In the genomic region with DNA sequence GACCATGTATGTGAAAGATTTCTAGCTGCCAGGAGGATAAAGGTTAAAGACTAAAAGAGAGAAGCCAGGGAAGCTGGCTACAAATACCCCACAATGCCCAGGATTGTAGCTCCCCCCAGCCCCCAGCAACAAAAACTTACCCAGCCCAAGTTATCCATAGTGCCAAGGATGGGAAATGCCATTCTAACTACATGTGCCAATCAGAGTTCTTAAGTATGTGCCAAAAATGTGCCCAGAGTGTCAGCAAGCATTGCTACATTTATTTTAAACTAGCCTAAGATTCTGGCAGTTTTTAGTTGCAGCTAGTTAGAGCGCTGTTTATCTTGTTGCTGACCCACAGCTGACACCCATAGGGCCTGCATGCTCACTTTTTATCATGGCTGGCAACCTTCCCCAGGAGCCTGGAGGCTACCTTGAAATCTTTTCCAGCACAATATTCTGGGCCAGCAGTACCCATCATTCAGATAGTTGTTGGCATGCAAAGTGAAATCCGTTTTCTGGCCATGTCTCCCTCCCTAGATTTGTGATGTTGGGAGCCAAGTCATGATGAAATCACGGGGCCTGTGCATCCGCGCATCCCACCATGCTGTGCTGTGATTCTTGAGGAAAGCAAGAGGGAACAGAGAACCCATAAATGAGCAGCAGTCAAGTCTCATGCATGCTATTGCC, we compare ENCODE assay signal across 16 mouse cellular contexts. TPM values are rescaled to one million over a fixed set of nuclear protein-coding genes. Genes with fewer than 3 reads are reported as not detected.
DNase-seq lines count a peak whose midpoint lies in the region; ATAC-seq lines count a peak whose summit lies in the region.
"Had no signal": no experiment of that assay in that cellular context is flagged by ENCODE, and none has a peak within 500 bp of the region (broad histone marks: within the 10 kb centered on the region; RNA-seq: fewer than 3 reads in every experiment).

No protein-coding gene starts in this region.

- DNase-seq in embryonic facial prominence, embryonic 14.5 days (ENCODE audit: low spot score): peak; percentile 29
- no peak for DNase-seq in embryonic facial prominence, embryonic 10.5 days (ENCODE audit: low spot score)
- DNase-seq in left cerebral cortex, postnatal 4 days: peak; percentile 12
- no peak for DNase-seq in left cerebral cortex, adult 9 months (ENCODE audit: low spot score in 2 of 2)
- DNase-seq in NIH3T3 (ENCODE audit: low read depth): peak; percentile 81
- peak; percentile 64 for DNase-seq in fat pad, adult 2 months (ENCODE audit: extremely low read depth, low read depth, low spot score)
- no peak for DNase-seq in right cerebral cortex, postnatal 25 days
- DNase-seq: cerebellum, adult 9-10 months; gastrocnemius, postnatal 14 days had no signal

- intact Hi-C loops in left cerebral cortex, postnatal 4 days (cut with DNase I): no loop called here

- H3K4me3 ChIP-seq in embryonic facial prominence, embryonic 14.5 days (ENCODE audit: low read depth, low read length): no peak overlapping the region
- no peak overlapping the region for H3K4me3 ChIP-seq in embryonic facial prominence, embryonic 10.5 days
- H3K4me3 ChIP-seq: hindbrain, embryonic 10.5 days; midbrain, embryonic 15.5 days had no signal

- H3K27ac ChIP-seq in embryonic facial prominence, embryonic 14.5 days (replicated peaks; ENCODE audit: low read depth, low read length): no peak overlapping the region
- no peak overlapping the region for H3K27ac ChIP-seq in embryonic facial prominence, embryonic 10.5 days (replicated peaks)
- H3K27ac ChIP-seq: hindbrain, embryonic 10.5 days; kidney, postnatal 0 days; midbrain, embryonic 15.5 days had no signal

- no peak overlapping the region for H3K9ac ChIP-seq in embryonic facial prominence, embryonic 14.5 days (ENCODE audit: low read depth, low read length)
- H3K9ac ChIP-seq: midbrain, embryonic 15.5 days had no signal

- no peaks in the 10 kb centered on the region for H3K36me3 ChIP-seq in embryonic facial prominence, embryonic 14.5 days (ENCODE audit: control insufficient read depth, insufficient read depth, low read length)
- no peaks in the 10 kb centered on the region for H3K36me3 ChIP-seq in embryonic facial prominence, embryonic 10.5 days (replicated peaks)
- H3K36me3 ChIP-seq: G1E; hindbrain, embryonic 10.5 days; midbrain, embryonic 15.5 days had no signal

- 86% methylated on average over 5 of the region's 5 CpGs for WGBS in embryonic facial prominence, embryonic 14.5 days
- 91% methylated on average over 5 of the region's 5 CpGs for WGBS in embryonic facial prominence, embryonic 10.5 days

- 0 out of 2 replicates have a peak, but pooled peaks cover 3% of the 10 kb centered on the region for H3K9me3 ChIP-seq in embryonic facial prominence, embryonic 14.5 days (ENCODE audit: control insufficient read depth, low read length)
- no peaks in the 10 kb centered on the region for H3K9me3 ChIP-seq in embryonic facial prominence, embryonic 10.5 days
- H3K9me3 ChIP-seq: G1E; hindbrain, embryonic 10.5 days; midbrain, embryonic 15.5 days had no signal

- H3K27me3 ChIP-seq in embryonic facial prominence, embryonic 14.5 days (replicated peaks; ENCODE audit: control insufficient read depth, insufficient read depth, low read length): no peaks in the 10 kb centered on the region
- no peaks in the 10 kb centered on the region for H3K27me3 ChIP-seq in embryonic facial prominence, embryonic 10.5 days (replicated peaks; ENCODE audit: low read depth, poor library complexity, severe bottlenecking)
- H3K27me3 ChIP-seq: midbrain, embryonic 15.5 days had no signal

- no peak overlapping the region for H3K4me2 ChIP-seq in embryonic facial prominence, embryonic 14.5 days (ENCODE audit: low read depth, low read length)
- H3K4me2 ChIP-seq: midbrain, embryonic 15.5 days had no signal

- no peaks in the 10 kb centered on the region; the same call in 1 of the 2 replicates for H3K4me1 ChIP-seq in embryonic facial prominence, embryonic 14.5 days (ENCODE audit: control insufficient read depth, insufficient read depth, low read length)
- peaks cover 7% of the 10 kb centered on the region; the same call in 1 of the 2 replicates for H3K4me1 ChIP-seq in embryonic facial prominence, embryonic 10.5 days

- ATAC-seq in embryonic facial prominence, embryonic 14.5 days (ENCODE audit: low read depth): no peak
- ATAC-seq: intestine, postnatal 0 days; midbrain, embryonic 15.5 days had no signal

RNA-seq across cellular contexts. Expression of gene Vtcn1, which starts 33.2 kb away (rescaled TPM):
- 0.39 and 0.53 TPM in 2 replicates for polyA plus RNA-seq in embryonic facial prominence, embryonic 14.5 days (2014; fragmentation: Nextera tagmentation; extraction: Ambion mirVana)
- polyA plus RNA-seq in embryonic facial prominence, embryonic 10.5 days (2016; fragmentation: Nextera tagmentation; extraction: Ambion mirVana): not detected in 2 replicates
- total RNA-seq in left cerebral cortex, postnatal 4 days (2021): not detected
- total RNA-seq: layer of hippocampus, adult 8-10 months; megakaryocyte progenitor cell, adult 5-6 weeks had no signal
- polyA plus RNA-seq: G1E; midbrain, embryonic 15.5 days had no signal

Comparison
In these comparisons a context has a peak if more than half of its experiments do, and no peak if none do; other contexts are left out.
1. DNase-seq: peak in embryonic facial prominence, embryonic 14.5 days (single experiment), left cerebral cortex, postnatal 4 days (single experiment), NIH3T3 (single experiment) and fat pad, adult 2 months (single experiment); none in embryonic facial prominence, embryonic 10.5 days (single experiment), left cerebral cortex, adult 9 months (0 of 2) and right cerebral cortex, postnatal 25 days (single experiment).